Mouse (Mus musculus): ENCODE data around the gene Lrrc7. TPM values are rescaled to one million over a fixed set of nuclear protein-coding genes. Genes with fewer than 3 reads are reported as not detected.

Gene Lrrc7
- polyA plus RNA-seq, 1 experiment = not detected

DNA sequence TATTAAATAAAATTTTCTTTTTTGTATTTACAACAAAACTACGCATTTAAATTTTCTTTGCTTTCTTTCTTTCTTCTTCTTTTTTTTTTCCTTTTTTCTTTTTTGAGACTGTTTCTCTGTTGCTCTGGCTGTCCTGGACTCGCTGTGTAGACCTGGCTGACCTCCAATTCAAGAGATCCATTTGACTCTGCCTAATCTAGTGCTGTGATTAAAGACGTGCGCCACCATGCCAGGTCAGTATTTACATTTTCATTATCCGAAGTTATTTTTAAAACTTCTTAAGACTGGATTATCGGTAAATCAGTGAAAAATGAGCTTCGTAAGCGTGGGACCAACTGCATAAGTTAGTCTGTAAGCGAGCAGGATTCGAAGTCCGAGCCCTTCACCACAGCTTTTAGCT is 526.2 kb downstream of the Lrrc7 start:
- Histone ChIP-seq H3K79me2 (ENCODE audit: control insufficient read depth, insufficient read depth) (peaks cover 87% of the 10 kb centered on the region), H3ac (ENCODE audit: control insufficient read depth, insufficient read length) (peak overlapping the region; percentile 32), H3K4me2 (ENCODE audit: low read depth) (peak overlapping the region; percentile 98), H3K36me3 (ENCODE audit: control insufficient read depth, insufficient read depth) (no peaks in the 10 kb centered on the region), H3K27me3 (ENCODE audit: control insufficient read depth, insufficient read depth, insufficient read length) (no peaks in the 10 kb centered on the region), H3K4me3 (peak overlapping the region; percentile 99)
- TF ChIP-seq SRF (IDR thresholded peaks at IDR 0.05; ENCODE audit: control insufficient read depth, insufficient read length, low read depth) (no peak), TCF3 (IDR thresholded peaks at IDR 0.05; ENCODE audit: insufficient read length, low read depth) (no peak), E2F4 (IDR thresholded peaks at IDR 0.05; ENCODE audit: insufficient read depth) (no peak), REST (IDR thresholded peaks at IDR 0.05; ENCODE audit: insufficient read depth, insufficient read length) (no peak), POLR2AphosphoS2 (IDR thresholded peaks at IDR 0.05; ENCODE audit: insufficient read length, low read depth) (no peak), MYOG (IDR thresholded peaks at IDR 0.05; ENCODE audit: control insufficient read depth in 1 of 3, insufficient read depth in 1 of 3, insufficient read length in 2 of 3, low read depth in 2 of 3) (no peak), TCF12 (IDR thresholded peaks at IDR 0.05; ENCODE audit: insufficient read depth, poor library complexity, severe bottlenecking) (no peak), CEBPB (IDR thresholded peaks at IDR 0.05; ENCODE audit: insufficient read depth, poor library complexity, severe bottlenecking) (no peak), MYOD1 (IDR thresholded peaks at IDR 0.05; ENCODE audit: control insufficient read depth in 1 of 3, insufficient read length in 2 of 3, low read depth in 2 of 3) (no peak), MAX (IDR thresholded peaks at IDR 0.05; ENCODE audit: low read depth) (no peak), USF1 (IDR thresholded peaks at IDR 0.05; ENCODE audit: low read depth) (no peak), POLR2A (IDR thresholded peaks at IDR 0.05; ENCODE audit: insufficient read length, low read depth) (no peak)
